Mouse (Mus musculus) cerebellum, adult 2 months (tissue): ENCODE measurements around the gene Timm10.

Experiments
- CTCF ChIP-seq: fragments of 200-500 bp; IDR thresholded peaks from 2 replicates; pipeline ENCODE4 v1.5.1; 2011; ENCODE audit warnings: low read depth, mild to moderate bottlenecking, control low read depth, low read length, moderate library complexity, borderline replicate concordance; ENCODE audit not compliant: insufficient read depth
- POLR2A ChIP-seq: fragments of 200-500 bp; IDR thresholded peaks from 2 replicates; pipeline ENCODE4 v1.6.1; 2011; ENCODE audit warnings: low read length, control low read depth, borderline replicate concordance; ENCODE audit not compliant: insufficient read depth

DNA sequence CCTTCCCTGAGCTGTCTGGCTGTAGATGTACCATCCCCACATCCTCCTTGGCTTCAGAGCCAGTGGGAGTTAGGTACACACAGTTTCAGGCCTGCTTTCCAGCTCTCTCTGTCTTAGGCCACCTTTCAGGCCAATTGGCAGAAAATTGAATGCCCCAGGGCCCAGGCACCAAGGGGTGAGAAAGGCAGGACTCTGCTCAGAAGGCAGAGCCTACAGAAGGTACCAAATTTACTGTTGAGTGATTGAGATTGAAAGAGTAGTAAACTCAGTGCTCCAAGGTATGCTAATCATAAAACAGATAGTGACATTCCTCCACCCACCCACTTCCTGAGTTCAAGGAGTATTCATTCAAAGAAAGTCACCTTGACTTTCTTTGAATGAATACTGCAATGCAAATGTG lies 17.5 kb upstream of the Timm10 start:
- TF ChIP-seq POLR2A: no peak
- no peak for TF ChIP-seq CTCF
